Mouse (Mus musculus): ENCODE results near the gene Ces2g.

- no peak for TF ChIP-seq CTCF (IDR thresholded peaks at IDR 0.05; ENCODE audit: low read depth, low read length)
- no peak for TF ChIP-seq EP300 (IDR thresholded peaks at IDR 0.05; ENCODE audit: insufficient read depth, low read depth, low read length)
- TF ChIP-seq POLR2A (IDR thresholded peaks at IDR 0.05; ENCODE audit: insufficient read depth, low read length) = no peak
Measured at GRCm38 (mm10) chr8:104999183-104999582, 37.7 kb downstream of the Ces2g start.

Measured in ES-Bruce4 (cell line).